Mouse (Mus musculus) limb, embryonic 11.5 days (tissue): ENCODE data around the gene Nup62. TPM values are rescaled to one million over a fixed set of nuclear protein-coding genes. Genes with fewer than 3 reads are reported as not detected.
"Not testable (repeated sequence)": the region's sequence is repeated elsewhere in the genome, so short reads cannot be mapped to it uniquely, and the experiment has no call there.

Experiments
- ATAC-seq: fragments of 200-750 bp; cut with Nextera tagmentation; 2 replicates; pipeline ENCODE4 v1.8.0; 2017; ENCODE audit warnings: low read depth; ENCODE audit not compliant: insufficient number of reproducible peaks, low FRiP score, low TSS enrichment
- DNase-seq: peaks from one replicate; pipeline ENCODE4 v3.0.0-alpha.2; 2015; ENCODE audit warnings: low spot score
- H3K27ac ChIP-seq: fragments of 300-500 bp; sonication (generic); replicated peaks from 2 replicates; pipeline ENCODE4 v1.5.1; 2014; ENCODE audit warnings: low read depth, mild to moderate bottlenecking, low read length
- H3K27me3 ChIP-seq: fragments of 300-500 bp; sonication (generic); 2 replicates; pipeline ENCODE4 v1.6.1; 2014; ENCODE audit warnings: mild to moderate bottlenecking, low read length, mixed read lengths; ENCODE audit not compliant: control insufficient read depth, insufficient read depth
- H3K36me3 ChIP-seq: fragments of 300-500 bp; sonication (generic); 2 replicates; pipeline ENCODE4 v1.6.1; 2014; ENCODE audit warnings: mild to moderate bottlenecking, low read length, moderate library complexity, mixed read lengths; ENCODE audit not compliant: control insufficient read depth, insufficient read depth
- H3K4me1 ChIP-seq: fragments of 300-500 bp; sonication (generic); 2 replicates; pipeline ENCODE4 v1.6.1; 2014; ENCODE audit warnings: low read length, mixed read lengths; ENCODE audit not compliant: control insufficient read depth, insufficient read depth
- H3K4me2 ChIP-seq: fragments of 300-500 bp; sonication (generic); 2 replicates; pipeline ENCODE4 v1.6.1; 2014; ENCODE audit warnings: low read depth, mild to moderate bottlenecking, moderate library complexity; ENCODE audit not compliant: severe bottlenecking
- H3K4me3 ChIP-seq: fragments of 300-500 bp; sonication (generic); 2 replicates; pipeline ENCODE4 v1.5.1; 2014; ENCODE audit warnings: low read depth, low read length
- H3K9ac ChIP-seq: fragments of 300-500 bp; sonication (generic); 2 replicates; pipeline ENCODE4 v1.6.1; 2014; ENCODE audit warnings: mild to moderate bottlenecking, low read length
- H3K9me3 ChIP-seq: fragments of 300-500 bp; sonication (generic); 2 replicates; pipeline ENCODE4 v1.6.1; 2016; ENCODE audit warnings: low read length; ENCODE audit not compliant: control insufficient read depth
- WGBS: fragments of 180-500 bp; shearing (Covaris S2); extraction: QIAGEN DNeasy Blood & Tissue Kit; methylation state at CpG from one replicate; pipeline ENCODE4 v1.1.7; 2014; 5-methylcytosine and 5-hydroxymethylcytosine counted together
- polyA plus RNA-seq: library from polyadenylated mRNA; unstranded; fragments of >200 nt; fragmentation: Nextera tagmentation; extraction: Ambion mirVana; gene quantifications from 2 replicates; pipeline ENCODE4 v1.2.1, GENCODE M21; 2014

Gene Nup62
- polyA plus RNA-seq, 1 experiment from 2014 or later, result 81.7 TPM

DNA sequence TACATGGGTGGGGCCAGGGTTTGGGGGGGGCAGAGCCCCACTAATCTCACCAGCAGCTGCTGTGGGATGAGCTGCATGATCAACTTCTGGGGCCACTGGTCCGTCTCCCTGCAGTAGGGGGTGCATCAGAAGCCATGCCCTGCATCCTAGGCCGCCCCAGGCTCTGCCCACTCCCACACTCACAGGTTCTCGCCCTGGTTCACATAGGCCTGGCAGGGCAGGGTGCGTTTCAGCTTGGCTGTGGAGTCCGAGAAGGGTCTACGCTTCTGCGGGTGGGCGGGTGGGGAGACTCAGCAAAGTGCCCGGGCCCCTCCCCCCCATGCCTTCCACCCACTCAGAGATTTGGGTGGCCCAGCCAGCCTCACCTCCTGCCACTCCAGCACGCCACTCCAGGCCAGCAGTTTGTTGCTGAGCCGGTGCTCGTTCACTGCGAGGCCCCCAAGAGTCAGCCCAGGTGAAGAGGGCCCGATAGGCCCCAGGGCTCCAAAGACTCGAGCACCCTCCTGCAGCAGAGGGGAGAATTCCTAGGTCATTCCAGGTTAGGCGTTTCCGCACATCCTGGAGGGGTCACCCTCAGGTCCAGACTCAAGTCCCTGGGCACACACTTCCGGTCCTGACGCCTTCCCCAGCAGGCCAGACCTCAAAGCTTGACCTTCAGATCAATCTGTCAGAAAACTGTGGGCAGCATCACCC, 51.3 kb downstream of the Nup62 start:
- Histone ChIP-seq H3K4me2 (peak overlapping the region; percentile 85), H3K4me3 (peak overlapping the region; percentile 66), H3K4me1 (peaks cover 24% of the 10 kb centered on the region), H3K27me3 (no peaks in the 10 kb centered on the region), H3K36me3 (peaks cover 29% of the 10 kb centered on the region; the same call in 1 of the 2 replicates), H3K9me3 (no peaks in the 10 kb centered on the region), H3K9ac (peak overlapping the region; percentile 47), H3K27ac (no peak overlapping the region)
- ATAC-seq (no peak), DNase-seq (no peak)
- WGBS, result 80% methylated on average over 19 of the region's 19 CpGs

GRCm38 (mm10) chr7:44867802-44868201, 51.9 kb downstream of the Nup62 start:
- peak overlapping the region; percentile 85 for H3K4me2 ChIP-seq
- H3K36me3 ChIP-seq, result peaks cover 24% of the 10 kb centered on the region; the same call in 1 of the 2 replicates
- DNase-seq (no peak), ATAC-seq (no peak)
- H3K9me3 ChIP-seq, result no peaks in the 10 kb centered on the region
- H3K27me3 ChIP-seq, result no peaks in the 10 kb centered on the region
- peaks cover 24% of the 10 kb centered on the region for H3K4me1 ChIP-seq
- peak overlapping the region; percentile 45 for H3K9ac ChIP-seq
- WGBS, result 61% methylated on average over 9 of the region's 9 CpGs
- no peak overlapping the region for H3K27ac ChIP-seq
- H3K4me3 ChIP-seq, result peak overlapping the region; percentile 66

GRCm38 (mm10) chr7:44868465-44868864, 52.6 kb downstream of the Nup62 start:
- H3K36me3 ChIP-seq, result peaks cover 18% of the 10 kb centered on the region; the same call in 1 of the 2 replicates
- no peak overlapping the region for H3K27ac ChIP-seq
- H3K4me3 ChIP-seq, result peak overlapping the region; percentile 66
- ATAC-seq, result no peak
- H3K27me3 ChIP-seq, result no peaks in the 10 kb centered on the region
- DNase-seq, result no peak
- H3K9ac ChIP-seq, result peak overlapping the region; percentile 88
- H3K4me2 ChIP-seq, result peak overlapping the region; percentile 85
- H3K9me3 ChIP-seq, result no peaks in the 10 kb centered on the region
- 8% methylated on average over 16 of the region's 16 CpGs for WGBS
- H3K4me1 ChIP-seq, result peaks cover 24% of the 10 kb centered on the region

- Histone ChIP-seq H3K27me3 (no peaks in the 10 kb centered on the region), H3K36me3 (peaks cover 12% of the 10 kb centered on the region; the same call in 1 of the 2 replicates), H3K9me3 (no peaks in the 10 kb centered on the region), H3K27ac (peak overlapping the region; percentile 100), H3K9ac (peak overlapping the region; percentile 88), H3K4me1 (peaks cover 24% of the 10 kb centered on the region), H3K4me3 (peak overlapping the region; percentile 66), H3K4me2 (peak overlapping the region; percentile 85)
- peak; percentile 36; the same call in 1 of the 2 replicates for ATAC-seq
- DNase-seq, result peak; percentile 76
- WGBS, result under 1% methylated on average over 101 of the region's 108 CpGs
These were observed 53.2 kb downstream of the Nup62 start for GRCm38 (mm10) chr7:44868919-44869696.

GRCm38 (mm10) chr7:44869697-44870528, 54.0 kb downstream of the Nup62 start, which contains the start of gene Ptov1:
TSS of gene Ptov1 (minus strand) at chr7:44869788.
- peak within 1 kb of the TSS; percentile 88 for H3K9ac ChIP-seq
- peak within 1 kb of the TSS; percentile 85 for H3K4me2 ChIP-seq
- H3K36me3 ChIP-seq, result peaks cover 6% of the 10 kb centered on the region; the same call in 1 of the 2 replicates
- WGBS, result 4% methylated on average over 29 of the region's 29 CpGs
- ATAC-seq (peak; percentile 92), DNase-seq (peak; percentile 92)
- no peaks in the 10 kb centered on the region for H3K27me3 ChIP-seq
- peaks cover 24% of the 10 kb centered on the region for H3K4me1 ChIP-seq
- H3K27ac ChIP-seq, result peak within 1 kb of the TSS; percentile 100
- no peaks in the 10 kb centered on the region for H3K9me3 ChIP-seq
- peak within 1 kb of the TSS; percentile 66 for H3K4me3 ChIP-seq

DNA sequence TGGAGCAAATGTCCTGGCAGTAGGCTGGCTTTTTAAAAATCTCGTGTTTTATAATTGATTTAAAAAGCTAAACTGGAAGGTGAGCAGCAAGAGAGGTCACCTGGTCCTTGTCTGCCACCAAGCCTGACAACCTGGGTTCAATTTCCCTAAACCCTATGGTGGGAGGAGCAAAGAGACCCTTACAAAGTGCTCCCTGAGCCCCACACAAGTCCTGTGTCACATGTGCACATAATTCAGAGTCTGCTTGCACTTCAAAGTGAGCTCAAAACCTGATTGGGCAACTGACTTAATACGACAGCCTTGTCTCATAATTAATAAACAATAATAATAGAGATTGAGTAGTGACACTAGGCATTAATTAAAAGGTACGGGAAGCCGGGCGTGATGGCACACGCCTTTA, 54.7 kb downstream of the Nup62 start:
- no peaks in the 10 kb centered on the region for H3K27me3 ChIP-seq
- H3K36me3 ChIP-seq, result peaks cover 2% of the 10 kb centered on the region; the same call in 1 of the 2 replicates
- WGBS, result 67% methylated on average over 6 of the region's 6 CpGs
- H3K4me1 ChIP-seq, result peaks cover 24% of the 10 kb centered on the region
- no peak overlapping the region for H3K27ac ChIP-seq
- peak overlapping the region; percentile 85 for H3K4me2 ChIP-seq
- no peak overlapping the region for H3K4me3 ChIP-seq
- no peaks in the 10 kb centered on the region for H3K9me3 ChIP-seq
- DNase-seq, result no peak
- H3K9ac ChIP-seq, result no peak overlapping the region
- ATAC-seq, result no peak

DNA sequence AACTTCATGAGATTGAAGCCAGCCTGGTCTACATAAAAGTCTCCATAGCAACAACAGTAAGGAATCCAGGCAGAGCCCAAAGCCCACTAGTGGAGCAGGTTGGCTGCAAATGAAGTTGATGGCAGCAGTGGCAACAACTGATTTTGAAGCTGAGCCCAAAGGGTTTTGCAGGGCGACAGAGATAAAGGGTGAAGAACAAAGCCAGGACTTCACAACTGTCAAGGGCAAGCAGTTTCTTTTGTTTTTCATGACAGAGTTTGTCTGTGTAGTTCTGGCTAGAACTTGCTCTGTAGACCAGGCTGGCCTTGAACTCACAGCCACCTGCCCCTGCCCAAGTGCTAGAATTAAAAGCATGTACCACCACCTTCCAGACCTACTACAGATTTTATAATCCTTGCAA, 55.3 kb downstream of the Nup62 start:
- Histone ChIP-seq H3K9me3 (no peaks in the 10 kb centered on the region), H3K9ac (no peak overlapping the region), H3K36me3 (peaks cover 2% of the 10 kb centered on the region; the same call in 1 of the 2 replicates), H3K27ac (no peak overlapping the region), H3K4me2 (no peak overlapping the region), H3K27me3 (no peaks in the 10 kb centered on the region), H3K4me1 (peaks cover 22% of the 10 kb centered on the region), H3K4me3 (no peak overlapping the region)
- 88% methylated on average over 1 of the region's 1 CpGs for WGBS
- DNase-seq, result no peak
- ATAC-seq, result no peak

GRCm38 (mm10) chr7:44871774-44872173, 55.9 kb downstream of the Nup62 start:
- not testable (repeated sequence) for H3K27me3 ChIP-seq, H3K27ac ChIP-seq, H3K4me3 ChIP-seq, H3K9me3 ChIP-seq, H3K9ac ChIP-seq, H3K36me3 ChIP-seq, ATAC-seq, DNase-seq, H3K4me2 ChIP-seq
- peaks cover 16% of the 10 kb centered on the region for H3K4me1 ChIP-seq
- WGBS, result 89% methylated on average over 2 of the region's 2 CpGs
